Mouse (Mus musculus) kidney, embryonic 14.5 days (tissue): ENCODE measurements around the gene Aes. TPM values are rescaled to one million over a fixed set of nuclear protein-coding genes. Genes with fewer than 3 reads are reported as not detected.

Experiments used
- ATAC-seq: fragments of 200-750 bp; cut with Nextera tagmentation; 2 replicates; pipeline ENCODE4 v1.8.0; 2017; ENCODE audit warnings: moderate number of reproducible peaks, mild to moderate bottlenecking, moderate TSS enrichment, moderate library complexity; ENCODE audit not compliant: low FRiP score, low TSS enrichment
- H3K27ac ChIP-seq: fragments of 300-500 bp; sonication (generic); 2 replicates; pipeline ENCODE4 v1.5.1; 2014; ENCODE audit warnings: low read depth, mild to moderate bottlenecking, low read length, moderate library complexity, mixed read lengths
- H3K27me3 ChIP-seq: fragments of 300-500 bp; sonication (generic); 2 replicates; pipeline ENCODE4 v1.6.1; 2014; ENCODE audit warnings: mild to moderate bottlenecking, low read length; ENCODE audit not compliant: control insufficient read depth, insufficient read depth
- H3K36me3 ChIP-seq: fragments of 300-500 bp; sonication (generic); 2 replicates; pipeline ENCODE4 v1.6.1; 2014; ENCODE audit warnings: low read length, mixed read lengths; ENCODE audit not compliant: control insufficient read depth, insufficient read depth
- H3K4me1 ChIP-seq: fragments of 300-500 bp; sonication (generic); 2 replicates; pipeline ENCODE4 v1.6.1; 2014; ENCODE audit warnings: low read length, mixed read lengths; ENCODE audit not compliant: control insufficient read depth, insufficient read depth
- H3K4me2 ChIP-seq: fragments of 300-500 bp; sonication (generic); replicated peaks from 2 replicates; pipeline ENCODE4 v1.6.1; 2014; ENCODE audit warnings: low read depth, mild to moderate bottlenecking, low read length
- H3K4me3 ChIP-seq: fragments of 300-500 bp; sonication (generic); 2 replicates; pipeline ENCODE4 v1.5.1; 2014; ENCODE audit warnings: mild to moderate bottlenecking, low read length
- H3K9ac ChIP-seq: fragments of 300-500 bp; sonication (generic); 2 replicates; pipeline ENCODE4 v1.6.1; 2014; ENCODE audit warnings: low read depth, mild to moderate bottlenecking, low read length, moderate library complexity
- H3K9me3 ChIP-seq: fragments of 300-500 bp; sonication (generic); 2 replicates; pipeline ENCODE4 v1.6.1; 2016; ENCODE audit warnings: low read length; ENCODE audit not compliant: control insufficient read depth
- WGBS: fragments of 180-500 bp; shearing (Covaris S2); extraction: QIAGEN DNeasy Blood & Tissue Kit; methylation state at CpG from one replicate; pipeline ENCODE4 v1.1.7; 2014; 5-methylcytosine and 5-hydroxymethylcytosine counted together
- polyA plus RNA-seq: library from polyadenylated mRNA; unstranded; fragments of >200 nt; fragmentation: Nextera tagmentation; extraction: Ambion mirVana; gene quantifications from 2 replicates; pipeline ENCODE4 v1.2.1, GENCODE M21; 2014

Gene Aes
- polyA plus RNA-seq = 408 and 609 TPM in 2 replicates

DNA sequence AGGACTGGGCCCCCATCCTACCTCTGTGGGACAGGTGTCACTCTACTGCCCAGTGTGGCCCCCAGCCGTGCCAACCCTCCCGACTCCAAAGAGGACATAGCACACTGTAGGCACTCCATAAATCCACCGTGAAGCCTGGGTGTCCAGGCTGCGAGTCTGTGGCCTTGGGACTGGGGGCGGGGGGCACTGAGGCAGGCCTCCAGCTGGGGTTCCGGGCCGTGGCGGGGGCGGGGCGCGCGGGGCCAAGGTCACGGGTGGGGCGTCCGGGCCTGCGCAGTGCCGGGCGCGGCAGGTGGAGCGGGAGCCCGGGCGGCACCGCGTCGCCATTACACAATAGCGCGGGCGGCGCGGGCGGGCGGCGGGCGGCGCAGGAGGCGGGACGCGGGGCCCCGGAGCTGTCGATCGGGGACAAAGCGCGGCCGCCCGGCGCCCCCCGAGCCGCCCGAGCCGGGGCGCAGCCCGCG lies at the start of gene Aes:
TSS of gene Aes (plus strand) at position 326 of the 464 bp plus-strand sequence.
- no peaks in the 10 kb centered on the region for H3K9me3 ChIP-seq
- peaks cover 24% of the 10 kb centered on the region for H3K4me1 ChIP-seq
- H3K4me2 ChIP-seq = peak within 1 kb of the TSS; percentile 98
- 2% methylated on average over 22 of the region's 53 CpGs for WGBS
- H3K27me3 ChIP-seq = no peaks in the 10 kb centered on the region
- peak within 1 kb of the TSS; percentile 98 for H3K9ac ChIP-seq
- peaks cover 16% of the 10 kb centered on the region; the same call in 1 of the 2 replicates for H3K36me3 ChIP-seq
- peak within 1 kb of the TSS; percentile 96 for H3K4me3 ChIP-seq
- peak; percentile 47 for ATAC-seq
- H3K27ac ChIP-seq = peak within 1 kb of the TSS; percentile 95

DNA sequence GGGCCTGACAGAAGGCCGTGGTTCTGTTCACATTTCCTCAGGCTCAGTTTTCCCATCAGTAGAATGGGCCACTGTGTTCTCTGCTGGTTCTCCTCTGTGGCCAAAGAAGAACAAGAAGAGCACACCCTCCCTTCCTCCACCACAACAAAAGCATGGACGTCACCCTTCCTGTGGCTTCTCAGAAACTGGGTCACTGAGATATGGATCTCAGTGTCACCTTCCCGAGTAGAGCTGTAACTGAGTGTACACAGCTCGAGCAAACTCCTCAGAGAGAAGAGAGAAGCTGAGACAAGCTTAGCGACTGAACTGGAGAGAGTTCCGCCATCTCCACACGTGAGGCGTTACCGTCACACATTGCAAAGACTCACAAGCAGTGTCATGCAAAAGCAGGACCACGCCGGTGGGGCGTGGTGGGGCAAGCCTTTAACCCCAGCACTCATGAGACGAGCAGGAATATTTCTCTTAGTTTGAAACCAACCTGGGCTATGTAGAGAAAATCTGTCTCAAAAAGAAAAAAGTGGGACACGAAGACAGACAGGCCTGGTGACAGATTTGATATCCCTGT lies 49.0 kb upstream of the Aes start:
- no peak for ATAC-seq
- Histone ChIP-seq H3K4me3 (no peak overlapping the region), H3K9ac (no peak overlapping the region), H3K27ac (no peak overlapping the region), H3K36me3 (no peaks in the 10 kb centered on the region), H3K4me2 (no peak overlapping the region), H3K4me1 (no peaks in the 10 kb centered on the region), H3K9me3 (no peaks in the 10 kb centered on the region; the same call in 1 of the 2 replicates), H3K27me3 (no peaks in the 10 kb centered on the region)
- 75% methylated on average over 14 of the region's 14 CpGs for WGBS

DNA sequence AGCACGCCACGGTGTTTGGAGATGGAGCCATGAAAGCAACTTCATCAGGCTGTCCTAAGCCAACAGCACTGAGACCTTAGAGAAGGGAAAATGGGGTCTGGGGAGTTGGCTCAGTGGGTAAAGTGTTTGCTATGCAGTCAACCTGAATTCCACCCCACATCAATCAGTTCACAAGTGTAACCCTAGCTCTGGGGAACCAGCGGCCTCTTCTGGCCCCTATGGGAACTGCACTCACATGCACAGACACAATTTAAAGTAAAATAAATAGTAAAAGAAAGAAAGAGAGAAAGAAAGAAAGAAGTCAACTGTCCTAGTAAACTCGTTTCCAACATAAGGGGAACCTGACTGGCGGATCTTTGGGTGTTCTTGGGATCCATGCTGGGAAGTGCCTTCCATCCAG lies 45.5 kb upstream of the Aes start:
- H3K9me3 ChIP-seq = no peaks in the 10 kb centered on the region; the same call in 1 of the 2 replicates
- H3K36me3 ChIP-seq = no peaks in the 10 kb centered on the region
- no peak overlapping the region for H3K4me2 ChIP-seq
- no peak overlapping the region for H3K4me3 ChIP-seq
- no peaks in the 10 kb centered on the region for H3K27me3 ChIP-seq
- 85% methylated on average over 5 of the region's 5 CpGs for WGBS
- H3K27ac ChIP-seq = no peak overlapping the region
- no peak overlapping the region for H3K9ac ChIP-seq
- H3K4me1 ChIP-seq = no peaks in the 10 kb centered on the region
- ATAC-seq = no peak

DNA sequence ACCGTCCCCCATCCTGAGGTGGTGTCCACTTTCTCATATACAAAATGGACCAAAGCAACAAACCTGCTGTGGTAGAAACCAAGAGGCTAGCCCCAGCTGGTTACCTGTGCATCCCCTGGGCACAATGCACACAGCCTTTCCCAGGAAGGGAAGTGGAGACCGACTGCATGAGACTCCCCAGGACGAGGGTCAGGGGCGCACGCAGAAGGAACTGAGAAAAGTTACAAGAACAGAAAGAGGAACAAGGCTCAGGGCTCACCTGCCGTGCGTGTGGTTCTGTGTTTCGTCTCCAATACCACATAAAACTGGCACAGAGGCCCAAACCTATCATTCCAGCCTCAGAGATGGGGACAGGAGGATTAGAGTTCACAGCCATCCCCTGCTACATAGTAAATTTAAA lies 42.1 kb upstream of the Aes start:
- Histone ChIP-seq H3K4me1 (no peaks in the 10 kb centered on the region), H3K36me3 (no peaks in the 10 kb centered on the region), H3K4me3 (no peak overlapping the region), H3K9ac (no peak overlapping the region), H3K4me2 (no peak overlapping the region), H3K27me3 (no peaks in the 10 kb centered on the region), H3K9me3 (no peaks in the 10 kb centered on the region; the same call in 1 of the 2 replicates), H3K27ac (no peak overlapping the region)
- no peak for ATAC-seq
- WGBS = 76% methylated on average over 8 of the region's 8 CpGs

DNA sequence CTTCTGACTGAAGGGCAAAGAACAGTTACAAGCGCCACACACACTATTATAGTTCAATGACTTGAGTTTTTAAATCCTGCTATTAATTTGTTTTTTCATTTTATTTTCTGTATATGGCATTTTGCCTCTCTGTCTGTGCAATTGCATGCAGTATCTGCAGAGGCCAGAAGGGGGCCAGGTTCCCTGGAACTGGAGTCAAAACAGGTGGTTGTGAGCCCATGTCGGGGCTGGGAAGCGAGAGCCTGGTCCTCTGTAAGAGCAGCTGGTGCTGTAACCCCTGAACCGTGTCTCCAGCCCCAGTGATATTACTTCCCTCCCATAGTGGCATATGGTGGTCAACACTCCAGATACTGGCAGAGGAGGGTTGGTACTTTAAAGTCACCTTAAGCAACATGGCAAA lies 40.7 kb upstream of the Aes start:
- Histone ChIP-seq H3K4me3 (no peak overlapping the region), H3K27ac (no peak overlapping the region), H3K9me3 (no peaks in the 10 kb centered on the region; the same call in 1 of the 2 replicates), H3K4me1 (no peaks in the 10 kb centered on the region), H3K27me3 (peaks cover 2% of the 10 kb centered on the region; the same call in 1 of the 2 replicates), H3K9ac (no peak overlapping the region), H3K36me3 (no peaks in the 10 kb centered on the region), H3K4me2 (no peak overlapping the region)
- 13% methylated on average over 4 of the region's 4 CpGs for WGBS
- ATAC-seq = peak; percentile 77; the same call in 1 of the 2 replicates

DNA sequence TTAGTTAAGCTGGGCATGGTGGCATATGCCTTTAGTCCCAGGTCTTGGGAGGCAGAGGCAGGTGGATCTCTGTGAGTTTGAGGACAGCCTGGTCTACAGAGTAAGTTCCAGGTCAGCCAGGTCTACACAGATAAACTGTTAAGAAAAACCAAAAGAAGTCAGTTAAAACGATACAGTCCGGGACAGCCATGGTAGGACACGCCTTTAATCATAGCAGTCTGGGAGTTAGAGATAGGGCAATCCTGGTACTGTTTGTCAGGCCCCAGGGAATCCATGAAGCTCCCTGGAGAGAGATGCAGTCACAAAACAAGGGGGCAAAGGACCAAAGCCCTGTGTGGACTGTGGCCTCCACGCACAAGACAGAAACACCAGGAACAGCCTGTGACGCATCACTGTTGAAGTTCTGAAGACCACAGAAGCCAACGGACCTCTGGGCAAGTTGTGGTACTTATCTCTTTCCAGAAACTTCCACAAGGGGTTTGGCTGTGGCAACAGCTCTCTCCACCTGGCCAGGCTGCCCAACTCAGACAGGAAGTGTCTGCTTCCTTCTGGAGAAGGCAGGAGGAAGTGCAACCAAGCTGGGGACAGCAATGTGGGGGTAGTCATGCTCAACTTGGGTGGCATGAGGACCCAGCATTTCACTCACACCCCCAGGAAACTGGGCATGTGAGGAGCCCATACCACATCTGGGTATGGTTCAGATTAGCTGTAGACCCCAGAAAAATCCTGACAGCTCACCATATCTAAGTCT lies 39.9 kb upstream of the Aes start:
- WGBS = 85% methylated on average over 6 of the region's 6 CpGs
- Histone ChIP-seq H3K4me2 (no peak overlapping the region), H3K9me3 (no peaks in the 10 kb centered on the region), H3K36me3 (no peaks in the 10 kb centered on the region), H3K27me3 (peaks cover 4% of the 10 kb centered on the region; the same call in 1 of the 2 replicates), H3K27ac (no peak overlapping the region), H3K4me1 (no peaks in the 10 kb centered on the region), H3K9ac (no peak overlapping the region), H3K4me3 (no peak overlapping the region)
- ATAC-seq = no peak

DNA sequence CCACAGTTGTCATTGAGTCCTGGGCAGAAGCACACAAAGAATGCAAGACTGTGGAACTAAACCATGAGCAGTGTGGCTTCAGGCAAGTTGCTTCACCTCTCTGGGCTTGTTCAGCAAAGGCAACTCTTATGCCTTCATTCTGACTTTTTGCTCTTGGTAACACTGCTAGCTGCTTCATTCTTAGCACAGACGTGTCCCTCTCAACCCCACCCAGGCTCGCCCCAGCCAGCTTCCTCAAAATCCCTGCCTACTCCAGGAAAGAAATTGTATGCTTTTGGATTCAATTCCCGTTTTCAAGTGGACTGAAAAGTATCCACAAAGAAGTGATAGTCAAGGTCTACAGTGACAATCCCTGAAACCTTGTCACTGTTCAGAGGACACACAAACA lies 39.3 kb upstream of the Aes start:
- Histone ChIP-seq H3K9me3 (no peaks in the 10 kb centered on the region), H3K36me3 (no peaks in the 10 kb centered on the region), H3K4me1 (no peaks in the 10 kb centered on the region), H3K27ac (no peak overlapping the region), H3K27me3 (peaks cover 4% of the 10 kb centered on the region; the same call in 1 of the 2 replicates), H3K4me2 (no peak overlapping the region), H3K4me3 (no peak overlapping the region), H3K9ac (no peak overlapping the region)
- no peak for ATAC-seq
- WGBS = 75% methylated on average over 3 of the region's 3 CpGs

DNA sequence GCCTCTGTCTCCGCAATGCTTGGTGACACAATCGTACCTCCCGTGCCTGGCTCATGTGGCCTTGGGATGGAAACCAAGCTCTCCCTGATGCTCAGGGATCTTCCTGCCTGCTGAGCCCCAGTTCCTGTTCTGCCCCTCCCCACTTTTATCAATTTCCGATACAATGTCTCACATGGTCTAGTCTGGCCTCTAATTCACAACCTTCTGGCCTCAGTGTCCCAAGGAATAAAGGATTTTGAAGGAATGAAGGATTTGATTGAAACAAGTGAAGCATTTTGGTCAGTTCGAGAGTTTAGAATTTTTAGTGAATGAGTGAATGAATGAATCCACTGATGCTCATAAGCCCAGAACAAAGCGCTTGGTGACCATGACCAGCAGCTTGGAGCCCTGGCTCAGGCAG lies 36.1 kb upstream of the Aes start:
- Histone ChIP-seq H3K27ac (no peak overlapping the region), H3K36me3 (no peaks in the 10 kb centered on the region), H3K4me3 (no peak overlapping the region), H3K4me2 (no peak overlapping the region), H3K9ac (no peak overlapping the region), H3K9me3 (no peaks in the 10 kb centered on the region), H3K27me3 (peaks cover 4% of the 10 kb centered on the region; the same call in 1 of the 2 replicates), H3K4me1 (no peaks in the 10 kb centered on the region)
- 82% methylated on average over 6 of the region's 6 CpGs for WGBS
- ATAC-seq = no peak

DNA sequence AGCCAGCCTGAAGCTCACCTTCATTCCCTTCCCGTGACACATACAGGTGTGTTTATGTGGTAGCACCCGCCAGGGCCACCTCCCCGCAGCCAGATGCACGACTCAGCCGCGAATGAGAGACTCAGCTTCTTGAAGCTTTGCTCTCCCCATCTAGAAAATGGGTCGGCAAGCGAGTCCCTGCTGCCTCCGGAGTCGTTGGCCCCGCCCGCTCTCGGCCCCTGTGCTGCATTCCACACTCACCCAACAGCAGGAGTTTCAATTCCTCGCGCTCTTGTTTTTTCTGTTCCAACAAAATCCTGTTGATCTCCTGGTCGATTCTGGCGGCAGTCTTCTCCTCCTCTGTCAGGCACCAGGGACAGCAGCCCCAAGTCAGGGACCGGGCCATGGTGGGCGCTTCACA lies 35.7 kb upstream of the Aes start:
- ATAC-seq = no peak
- H3K27me3 ChIP-seq = peaks cover 4% of the 10 kb centered on the region; the same call in 1 of the 2 replicates
- H3K36me3 ChIP-seq = peaks cover under 1% of the 10 kb centered on the region; the same call in 1 of the 2 replicates
- H3K4me2 ChIP-seq = no peak overlapping the region
- no peak overlapping the region for H3K9ac ChIP-seq
- H3K4me1 ChIP-seq = no peaks in the 10 kb centered on the region
- WGBS = 18% methylated on average over 19 of the region's 19 CpGs
- no peak overlapping the region for H3K27ac ChIP-seq
- no peak overlapping the region for H3K4me3 ChIP-seq
- no peaks in the 10 kb centered on the region for H3K9me3 ChIP-seq
